Mouse (Mus musculus) kidney, postnatal 25 days (tissue): ENCODE measurements around the gene Ap1ar.

Experiments
- DNase-seq, 2 experiments: peaks; one replicate each; pipeline ENCODE4 v3.0.0; 2021; ENCODE audit warnings: mixed read lengths in 2 of 2

Ap1ar gene

DNA sequence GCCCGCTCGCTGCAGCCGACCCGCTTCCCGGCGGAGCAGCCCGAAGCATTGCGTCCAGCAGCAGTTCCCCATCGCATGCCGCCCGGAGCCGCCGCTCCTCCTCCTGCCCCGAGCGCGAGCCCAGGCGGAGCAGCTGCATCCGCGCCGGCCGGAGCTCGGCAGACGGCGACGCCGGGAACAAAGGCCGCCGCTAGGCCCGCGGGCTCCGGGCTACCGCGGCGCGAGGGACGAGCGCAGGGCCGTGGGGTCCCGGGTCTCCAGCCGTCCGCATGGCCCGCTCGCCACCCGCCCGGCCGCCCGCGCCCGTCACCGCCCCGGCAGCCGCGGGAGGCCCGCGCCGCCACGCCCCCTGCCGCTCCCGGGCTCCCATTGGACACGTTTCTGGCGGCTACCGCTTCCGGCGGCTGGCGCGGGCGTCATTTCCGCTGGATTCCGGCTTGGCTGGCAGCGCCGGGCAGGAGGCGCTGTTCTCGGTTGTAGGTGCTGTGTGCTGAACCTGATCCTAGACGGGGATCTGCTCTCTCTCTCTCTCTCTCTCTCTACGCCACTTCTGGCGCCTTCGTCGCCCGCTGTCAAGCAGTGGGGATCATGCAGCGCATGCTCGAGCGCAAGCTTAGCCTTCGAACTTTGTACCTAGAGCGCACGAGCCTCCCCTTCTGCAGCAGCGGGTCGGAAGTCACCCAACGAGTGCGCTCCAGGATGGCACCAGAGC, at the start of gene Ap1ar:
Gene Ap1ar, minus strand, starts transcription at position 370 of the 712 bp plus-strand sequence.
- peak; percentile 95 to 97 for DNase-seq

GRCm38 (mm10) chr3:127881684-127882083, 44.4 kb upstream of the Ap1ar start:
- DNase-seq, result no peak

GRCm38 (mm10) chr3:127879968-127880367, 42.6 kb upstream of the Ap1ar start:
- no peak for DNase-seq

- DNase-seq, result no peak
These were observed 38.2 kb upstream of the Ap1ar start for GRCm38 (mm10) chr3:127875509-127875908.

DNA sequence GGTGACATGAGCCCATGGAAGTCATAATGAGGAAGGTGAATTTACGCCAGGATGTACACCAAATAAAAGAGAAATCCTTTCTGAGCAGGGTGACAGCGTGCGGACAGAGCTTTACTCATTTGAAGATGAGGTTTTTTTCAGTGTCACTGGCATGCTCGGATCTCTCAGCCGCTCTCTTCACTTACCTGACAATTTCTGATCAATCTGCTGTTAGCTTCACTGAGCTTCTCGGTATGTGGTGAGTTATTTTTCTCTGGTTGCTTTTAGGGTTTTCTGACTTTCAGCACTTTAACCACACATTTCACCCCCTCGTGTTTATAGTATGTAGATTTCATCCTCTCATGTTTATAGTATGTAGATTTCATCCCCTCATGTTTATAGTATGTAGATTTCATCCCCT, 37.7 kb upstream of the Ap1ar start:
- no peak for DNase-seq

DNA sequence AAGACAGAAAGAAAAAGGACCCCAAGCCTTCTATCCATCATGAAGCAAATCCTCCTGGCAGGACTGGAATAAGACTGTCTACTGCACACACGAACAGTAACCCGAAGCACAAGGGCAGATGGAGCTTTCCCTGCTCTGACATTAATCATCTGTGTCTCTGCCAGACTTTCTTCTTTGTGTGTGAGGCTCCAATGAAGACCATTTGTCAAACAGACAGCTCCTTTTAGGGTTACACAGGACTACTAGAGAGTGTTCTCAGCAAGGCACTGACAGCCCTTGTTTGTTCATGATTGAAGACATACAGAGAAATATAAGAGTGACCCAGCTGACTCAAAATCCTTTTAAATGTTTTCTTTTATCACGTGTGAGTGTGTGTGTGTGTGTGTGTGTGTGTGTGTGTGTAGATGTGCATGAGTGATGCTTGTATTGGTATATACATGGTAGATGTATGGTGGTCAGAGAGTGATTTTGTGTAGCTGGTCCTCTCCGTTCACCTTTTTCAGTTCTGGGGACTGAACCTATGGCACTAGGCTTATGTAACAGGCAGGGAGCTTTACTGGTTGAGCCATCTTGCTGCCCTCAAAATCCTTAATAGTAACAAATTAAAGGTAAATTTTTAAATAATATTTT, 37.0 kb upstream of the Ap1ar start:
- DNase-seq, result no peak

GRCm38 (mm10) chr3:127871575-127871974, 34.3 kb upstream of the Ap1ar start:
- DNase-seq, result no peak

DNA sequence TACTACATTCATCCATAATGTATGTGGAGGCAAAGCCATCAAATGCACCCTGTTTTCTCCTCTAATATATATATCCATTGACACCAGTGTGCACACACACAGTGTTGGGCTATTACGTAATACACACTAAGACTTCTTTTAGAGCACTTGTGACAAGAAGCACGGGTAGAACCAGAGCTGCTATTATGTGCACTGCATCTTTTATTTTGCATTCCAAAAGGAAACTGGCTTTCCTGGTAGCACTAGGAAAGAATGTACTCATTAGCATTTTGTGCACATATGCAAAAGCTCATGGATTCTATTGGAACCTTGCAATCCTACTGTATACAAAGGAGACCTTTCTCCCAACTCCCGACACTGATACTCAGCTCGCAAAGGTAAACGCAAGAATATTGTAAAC, 31.6 kb upstream of the Ap1ar start:
- no peak for DNase-seq

DNA sequence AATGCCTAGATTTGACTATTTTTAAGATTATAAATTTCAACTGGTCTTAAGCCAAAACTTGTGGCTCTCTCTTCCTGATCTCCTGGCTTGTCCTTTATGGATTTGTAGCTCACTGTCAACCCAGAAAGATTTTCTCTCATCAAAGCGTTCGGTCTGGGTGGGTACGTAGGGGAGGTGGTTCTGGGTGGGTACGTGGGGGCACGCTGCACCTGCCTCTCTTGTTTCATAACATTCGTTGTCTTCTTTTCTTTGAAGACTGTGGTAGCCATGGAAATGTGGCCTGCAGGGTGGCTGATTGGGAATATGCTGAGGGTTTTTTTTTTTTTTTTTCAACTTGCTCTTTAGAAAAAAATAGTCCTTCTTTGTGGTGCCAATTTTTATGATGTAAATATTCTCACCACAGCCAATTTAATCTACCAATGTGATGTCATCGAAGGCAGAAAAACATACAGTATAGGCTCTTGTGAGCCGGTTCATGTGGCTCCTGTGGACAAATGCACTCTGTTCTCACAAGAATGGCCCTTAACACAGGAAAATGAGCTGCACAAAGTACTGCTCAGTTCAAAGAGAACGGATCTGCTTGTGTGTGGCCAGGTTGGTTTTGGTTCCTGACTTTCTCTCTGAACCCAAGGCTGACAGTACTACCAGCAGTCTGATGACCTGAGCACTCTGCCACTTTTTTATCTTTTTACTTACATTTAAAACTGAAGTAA, 30.9 kb upstream of the Ap1ar start:
- no peak for DNase-seq

DNA sequence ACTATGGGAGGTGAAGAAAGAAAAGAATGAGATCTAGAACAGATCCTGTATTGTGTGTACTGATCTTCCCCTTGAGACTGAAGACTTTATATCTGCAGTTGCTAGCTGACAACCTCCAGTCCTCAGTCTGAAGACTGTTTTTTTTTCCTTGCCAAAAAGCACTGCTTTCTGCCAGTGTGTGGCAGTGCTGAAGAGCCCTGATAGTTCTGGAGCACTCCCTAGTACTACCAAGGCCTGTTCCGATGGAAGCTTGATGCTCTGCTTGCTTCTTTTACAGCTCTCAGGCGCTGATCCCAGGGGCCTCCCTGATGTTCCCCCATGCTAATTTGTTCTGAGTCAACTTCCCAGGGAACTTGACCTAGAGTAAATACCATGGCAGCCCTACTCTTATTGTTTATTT, 26.9 kb upstream of the Ap1ar start:
- DNase-seq, result no peak

- no peak for DNase-seq
These were observed 26.2 kb upstream of the Ap1ar start for GRCm38 (mm10) chr3:127863571-127863970.

GRCm38 (mm10) chr3:127862479-127862878, 25.2 kb upstream of the Ap1ar start:
- no peak for DNase-seq

DNA sequence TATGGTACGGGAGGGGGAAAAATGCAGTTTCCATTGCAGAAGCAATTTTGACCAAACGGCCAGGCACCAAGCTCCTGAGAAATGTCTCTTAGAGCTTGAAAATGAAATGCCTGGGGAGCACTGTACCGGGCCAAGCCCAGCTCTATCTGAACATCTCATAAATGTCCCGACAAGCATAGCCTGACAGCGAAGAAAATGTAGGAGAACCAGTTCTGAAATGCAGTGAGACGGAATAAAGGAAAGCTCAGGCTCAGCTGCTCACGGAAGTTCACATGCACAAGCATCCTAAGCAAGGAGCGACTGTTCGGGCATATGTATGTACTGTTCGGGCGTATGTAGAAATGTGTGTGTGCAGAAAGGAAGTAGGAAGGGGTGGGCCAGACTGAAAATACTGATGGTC, 24.0 kb upstream of the Ap1ar start:
- no peak for DNase-seq

DNA sequence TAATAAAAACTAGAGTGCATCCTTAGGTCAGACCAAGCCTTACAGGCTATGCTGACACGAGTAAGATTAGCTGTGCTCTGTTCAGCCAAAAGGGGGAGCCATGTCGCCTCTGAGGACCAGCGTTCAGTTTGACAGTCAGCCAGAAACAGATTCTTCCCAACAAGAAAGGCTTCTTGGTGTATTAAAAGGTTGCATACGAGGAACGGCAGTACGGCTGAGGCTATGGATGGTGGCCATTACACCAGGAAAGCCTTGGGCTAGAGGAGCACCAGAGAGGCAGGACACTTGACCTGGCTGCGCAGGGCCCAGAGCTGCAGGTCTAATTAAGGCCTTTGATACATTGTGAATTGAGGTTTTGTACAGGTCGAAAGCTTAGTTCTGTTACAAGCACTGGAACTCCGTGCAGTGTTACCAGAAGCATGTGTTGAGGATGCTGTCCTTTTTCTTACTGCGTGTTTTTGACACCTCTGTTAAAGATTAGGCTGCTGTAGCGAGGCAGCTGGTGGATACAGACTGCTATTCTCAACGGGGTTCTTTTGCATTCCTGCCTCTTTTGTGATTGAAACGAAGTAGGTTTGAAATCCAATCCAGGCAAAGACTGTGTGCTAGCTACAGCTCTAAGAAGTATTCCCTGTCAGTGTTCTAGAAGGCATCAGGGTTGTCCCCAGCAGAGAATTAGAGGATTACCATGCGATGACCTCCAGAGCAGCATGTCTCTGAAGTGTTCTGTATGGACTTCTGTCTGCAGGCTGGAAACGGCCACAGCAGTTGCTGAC, 16.3 kb upstream of the Ap1ar start:
- DNase-seq, result peak; percentile 72 to 88

GRCm38 (mm10) chr3:127852722-127853121, 15.4 kb upstream of the Ap1ar start:
- DNase-seq, result no peak

- DNase-seq, result no peak
These were observed 13.7 kb upstream of the Ap1ar start for GRCm38 (mm10) chr3:127850776-127851646.

DNA sequence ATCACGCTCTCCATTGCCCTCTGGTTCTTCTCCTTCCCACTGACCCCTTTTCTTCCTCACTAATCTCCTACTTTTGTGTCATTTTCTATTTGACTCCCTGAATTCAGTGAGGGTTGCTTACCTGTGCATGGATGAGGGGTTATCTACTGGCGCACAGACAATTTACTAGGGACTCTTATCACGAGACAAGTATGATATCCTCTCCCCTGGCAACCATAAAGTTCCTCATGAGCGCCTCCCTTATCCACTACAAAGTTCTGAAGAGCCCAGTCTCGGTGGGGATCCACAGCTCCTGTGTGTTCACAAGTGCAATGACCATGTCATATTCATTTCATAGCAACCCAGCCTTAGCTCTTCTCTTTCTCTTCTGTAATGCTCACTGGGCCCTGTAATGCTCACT, 12.6 kb upstream of the Ap1ar start:
- DNase-seq, result no peak

- peak in 1 of 2 experiments; percentile 36 for DNase-seq
These were observed 10.9 kb upstream of the Ap1ar start for GRCm38 (mm10) chr3:127848088-127848808.

GRCm38 (mm10) chr3:127843941-127844327, 6.6 kb upstream of the Ap1ar start:
- DNase-seq, result no peak

DNA sequence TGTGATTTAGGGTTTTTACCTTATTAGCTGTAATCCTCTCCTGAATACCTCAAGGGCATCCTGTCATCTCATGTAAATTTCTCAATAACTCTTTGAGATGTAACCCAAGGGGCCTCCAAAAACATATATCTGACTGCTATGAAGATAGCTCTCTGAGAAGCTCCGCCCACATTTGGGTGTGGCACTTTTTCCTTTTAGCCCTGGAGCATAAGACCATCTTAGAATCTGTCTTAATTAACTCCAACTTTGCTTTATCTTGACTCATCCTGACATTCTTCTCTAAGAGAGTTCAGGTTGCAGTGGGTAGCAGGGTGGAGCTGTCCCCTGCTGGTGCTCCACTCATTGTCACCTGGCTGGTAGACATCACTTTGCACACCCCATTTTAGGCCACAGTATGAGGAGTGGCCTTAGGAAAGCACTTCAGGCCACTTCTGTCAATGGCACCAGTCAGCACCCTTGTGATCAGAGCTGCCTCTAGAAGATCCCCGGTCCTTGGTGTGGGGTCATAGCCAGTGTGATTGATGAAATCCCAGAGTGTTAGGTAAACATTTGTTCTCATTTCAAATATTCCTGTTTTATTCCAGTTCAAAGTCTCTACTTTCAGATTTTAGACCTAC, 6.1 kb upstream of the Ap1ar start:
- no peak for DNase-seq

GRCm38 (mm10) chr3:127841926-127842325, 4.6 kb upstream of the Ap1ar start:
- DNase-seq, result no peak
